8 mouse cellular contexts compared by ENCODE assay signal in genomic region chr15:98789661-98790535, GRCm38 (mm10). TPM values are rescaled to one million over a fixed set of nuclear protein-coding genes. Genes with fewer than 3 reads are reported as not detected.
A peak's percentile ranks its signal among the peaks of the same experiment; 100 is the strongest.
DNase-seq lines count a peak whose midpoint lies in the region; ATAC-seq and TF ChIP-seq lines count a peak whose summit lies in the region.

Gene Wnt1, plus strand, starts transcription at chr15:98789857.

- 2% methylated on average over 50 of the region's 51 CpGs for WGBS in hindbrain, embryonic 16.5 days
- 6% methylated on average over 51 of the region's 51 CpGs for WGBS in liver, postnatal 0 days (ENCODE audit: insufficient replicate concordance)

- H3K4me2 ChIP-seq in hindbrain, embryonic 16.5 days (ENCODE audit: low read length) = peak within 1 kb of the TSS; percentile 40
- 0 out of 2 replicates have a peak within 1 kb of the TSS, but pooled peaks have one; percentile 7 for H3K4me2 ChIP-seq in liver, postnatal 0 days (ENCODE audit: low read depth, low read length)

- peaks cover 70% of the 10 kb centered on the region for H3K27me3 ChIP-seq in hindbrain, embryonic 16.5 days (replicated peaks; ENCODE audit: control insufficient read depth, insufficient read depth, low read length)
- peaks cover 76% of the 10 kb centered on the region for H3K27me3 ChIP-seq in liver, postnatal 0 days (ENCODE audit: insufficient read depth, low read length)

- peak within 1 kb of the TSS; percentile 17 for H3K9ac ChIP-seq in hindbrain, embryonic 16.5 days (ENCODE audit: low read depth, low read length)
- no peak within 1 kb of the TSS for H3K9ac ChIP-seq in liver, postnatal 0 days (replicated peaks)

- H3K36me3 ChIP-seq in hindbrain, embryonic 16.5 days (ENCODE audit: control insufficient read depth, insufficient read depth, low read length) = no peaks in the 10 kb centered on the region
- H3K36me3 ChIP-seq in liver, postnatal 0 days (replicated peaks; ENCODE audit: insufficient read depth, low read length) = no peaks in the 10 kb centered on the region

- peaks cover 16% of the 10 kb centered on the region for H3K4me1 ChIP-seq in hindbrain, embryonic 16.5 days (ENCODE audit: control insufficient read depth, insufficient read depth, low read depth, low read length)
- peaks cover 15% of the 10 kb centered on the region for H3K4me1 ChIP-seq in liver, postnatal 0 days (ENCODE audit: insufficient read depth)

- DNase-seq in ovary, postnatal 36 days (ENCODE audit: low spot score) = peak; percentile 58
- no peak for DNase-seq in ovary, adult 18-20 months (ENCODE audit: low spot score)
- DNase-seq in embryo, embryonic 9.5 days (ENCODE audit: extremely low spot score) = peak; percentile 67
- peak; percentile 67 for DNase-seq in liver, postnatal 0 days
- DNase-seq in retina, embryonic 14.5 days (ENCODE audit: low spot score) = peak; percentile 73
- no peak for DNase-seq in frontal cortex, adult 2 months (ENCODE audit: extremely low spot score in 1 of 2, low spot score in 1 of 2)

- peak within 1 kb of the TSS; percentile 5 for H3K4me3 ChIP-seq in hindbrain, embryonic 16.5 days (ENCODE audit: low read length)
- peak within 1 kb of the TSS; percentile 30 for H3K4me3 ChIP-seq in liver, postnatal 0 days (ENCODE audit: low read depth, low read length)

- TF ChIP-seq CTCF in liver, postnatal 0 days (IDR thresholded peaks at IDR 0.05; ENCODE audit: low read depth) = peak; percentile 64

- no peak for ATAC-seq in hindbrain, embryonic 16.5 days
- ATAC-seq in liver, postnatal 0 days = no peak
- no peak for ATAC-seq in megakaryocyte-erythroid progenitor cell, adult 5-6 weeks (replicated peaks; ENCODE audit: low FRiP score, low TSS enrichment, poor library complexity, severe bottlenecking)

- no peak within 1 kb of the TSS for H3K27ac ChIP-seq in hindbrain, embryonic 16.5 days (ENCODE audit: low read depth, low read length)
- no peak within 1 kb of the TSS for H3K27ac ChIP-seq in liver, postnatal 0 days (ENCODE audit: low read depth)

- TF ChIP-seq EP300 in liver, postnatal 0 days (IDR thresholded peaks at IDR 0.05; ENCODE audit: low read depth) = no peak

- H3K9me3 ChIP-seq in hindbrain, embryonic 16.5 days (ENCODE audit: control insufficient read depth, low read length) = peaks cover 4% of the 10 kb centered on the region
- 0 out of 2 replicates have a peak, but pooled peaks cover 4% of the 10 kb centered on the region for H3K9me3 ChIP-seq in liver, postnatal 0 days (ENCODE audit: low read length)

RNA-seq across cellular contexts. Expression of gene Wnt1, which starts in this region (rescaled TPM):
- 1.2 and 2.3 TPM in 2 replicates for polyA plus RNA-seq in hindbrain, embryonic 16.5 days (2015; fragmentation: Nextera tagmentation; extraction: Ambion mirVana)
- not detected in 2 replicates for polyA plus RNA-seq in liver, postnatal 0 days (2015; fragmentation: Nextera tagmentation; extraction: Ambion mirVana)
- polyA plus RNA-seq in frontal cortex, adult 2 months (2012; rRNA removed) = 0.10 and 0.25 TPM in 2 replicates
- total RNA-seq in megakaryocyte-erythroid progenitor cell, adult 5-6 weeks (2014; fragmentation: Nextera tagmentation) = not detected in 2 replicates
- not detected in 2 replicates for total RNA-seq in megakaryocyte-erythroid progenitor cell, adult 5-6 weeks (2017)

Comparison
In these comparisons a context has a peak if more than half of its experiments do, and no peak if none do; other contexts are left out.
1. DNase-seq: peak in ovary, postnatal 36 days (single experiment), embryo, embryonic 9.5 days (single experiment) and retina, embryonic 14.5 days (single experiment); none in ovary, adult 18-20 months (single experiment) and frontal cortex, adult 2 months (0 of 2).
2. Peak in DNase-seq, H3K4me3 ChIP-seq and H3K4me2 ChIP-seq in liver, postnatal 0 days; RNA of the gene not detected or under 1 TPM.